Mouse (Mus musculus) cortical plate, adult 2 months (tissue): ENCODE measurements around the gene Tent5b. TPM values are rescaled to one million over a fixed set of nuclear protein-coding genes. Genes with fewer than 3 reads are reported as not detected.
A peak's percentile ranks its signal among the peaks of the same experiment; 100 is the strongest.
"Not testable (repeated sequence)": the region's sequence is repeated elsewhere in the genome, so short reads cannot be mapped to it uniquely, and the experiment has no call there.

Experiments
- H3K27ac ChIP-seq: fragments of 200-500 bp; 2 replicates; pipeline ENCODE4 v1.5.1; 2012; ENCODE audit warnings: low read length, control low read depth, inconsistent platforms; ENCODE audit not compliant: insufficient read depth
- H3K4me1 ChIP-seq: fragments of 200-500 bp; 2 replicates; pipeline ENCODE4 v1.6.1; 2011; ENCODE audit warnings: low read length; ENCODE audit not compliant: control insufficient read depth, insufficient read depth
- H3K4me3 ChIP-seq: fragments of 200-500 bp; 2 replicates; pipeline ENCODE4 v1.5.1; 2011; ENCODE audit warnings: mild to moderate bottlenecking, low read length, control low read depth; ENCODE audit not compliant: insufficient read depth
- CTCF ChIP-seq: fragments of 200-500 bp; IDR thresholded peaks from 2 replicates; pipeline ENCODE4 v1.5.1; 2011; ENCODE audit warnings: mild to moderate bottlenecking, control low read depth, low read length; ENCODE audit not compliant: insufficient read depth; ENCODE audit errors: extremely low read depth
- POLR2A ChIP-seq: fragments of 200-500 bp; IDR thresholded peaks from 2 replicates; pipeline ENCODE4 v1.6.1; 2011; ENCODE audit warnings: mild to moderate bottlenecking, low read length, control low read depth; ENCODE audit not compliant: insufficient read depth; ENCODE audit errors: extremely low read depth
- polyA plus RNA-seq: library from polyadenylated mRNA; depleted of rRNA; stranded (reverse); fragments of >200 nt; gene quantifications from 2 replicates; pipeline ENCODE4 v1.2.3, GENCODE M21; 2012

Gene Tent5b
- polyA plus RNA-seq, 1 experiment: 0.06 TPM

- peaks cover 2% of the 10 kb centered on the region; the same call in 1 of the 2 replicates for H3K4me1 ChIP-seq
- 0 out of 2 replicates have a peak, but pooled peaks have one; percentile 15 for TF ChIP-seq POLR2A
- TF ChIP-seq CTCF: no peak
- H3K4me3 ChIP-seq: peak overlapping the region; percentile 74
- H3K27ac ChIP-seq: peak overlapping the region; percentile 12; the same call in 1 of the 2 replicates
Measured at GRCm38 (mm10) chr4:133496738-133497445, 17.0 kb downstream of the Tent5b start.

- peak overlapping the region; percentile 16; the same call in 1 of the 2 replicates for H3K27ac ChIP-seq
- H3K4me1 ChIP-seq: peaks cover 2% of the 10 kb centered on the region; the same call in 1 of the 2 replicates
- H3K4me3 ChIP-seq: peak overlapping the region; percentile 74
- TF ChIP-seq CTCF (no peak), POLR2A (no peak)
Measured at GRCm38 (mm10) chr4:133497461-133498159, 17.7 kb downstream of the Tent5b start.

DNA sequence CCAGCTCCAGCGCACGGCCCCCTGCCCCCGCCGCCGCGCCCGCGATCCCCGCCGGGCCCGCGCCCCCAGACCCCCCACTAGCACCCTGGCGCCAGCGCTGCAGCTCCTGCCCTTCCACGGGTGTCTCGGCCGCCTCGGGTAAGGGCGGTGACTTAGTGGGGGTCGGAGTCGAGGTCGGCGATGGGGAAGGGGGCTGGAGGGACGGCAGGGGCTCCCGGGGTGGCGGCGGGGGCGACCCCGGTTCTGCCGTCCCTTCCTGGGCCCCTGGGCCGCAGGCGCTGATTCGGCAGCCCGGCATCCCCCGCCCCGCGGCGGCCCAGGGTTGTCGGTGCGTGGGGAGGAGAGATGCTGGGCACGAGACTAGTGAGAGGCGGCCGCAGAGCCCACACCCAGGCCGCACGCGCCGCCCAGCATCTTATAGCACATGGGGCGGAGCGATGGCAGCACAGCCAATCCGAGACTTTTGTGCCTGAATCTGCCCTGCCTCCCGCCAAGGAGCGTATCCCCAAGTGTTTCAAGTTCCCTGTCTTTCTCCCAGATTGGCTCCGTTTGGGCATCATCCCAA is 18.3 kb downstream of the Tent5b start, which contains the start of gene Trnp1:
TSS of gene Trnp1 (minus strand) at position 391 of the 565 bp plus-strand sequence.
- H3K4me1 ChIP-seq: peaks cover 2% of the 10 kb centered on the region; the same call in 1 of the 2 replicates
- H3K27ac ChIP-seq: peak within 1 kb of the TSS; percentile 16; the same call in 1 of the 2 replicates
- peak within 1 kb of the TSS; percentile 74 for H3K4me3 ChIP-seq
- no peak for TF ChIP-seq CTCF
- peak; percentile 89 for TF ChIP-seq POLR2A

DNA sequence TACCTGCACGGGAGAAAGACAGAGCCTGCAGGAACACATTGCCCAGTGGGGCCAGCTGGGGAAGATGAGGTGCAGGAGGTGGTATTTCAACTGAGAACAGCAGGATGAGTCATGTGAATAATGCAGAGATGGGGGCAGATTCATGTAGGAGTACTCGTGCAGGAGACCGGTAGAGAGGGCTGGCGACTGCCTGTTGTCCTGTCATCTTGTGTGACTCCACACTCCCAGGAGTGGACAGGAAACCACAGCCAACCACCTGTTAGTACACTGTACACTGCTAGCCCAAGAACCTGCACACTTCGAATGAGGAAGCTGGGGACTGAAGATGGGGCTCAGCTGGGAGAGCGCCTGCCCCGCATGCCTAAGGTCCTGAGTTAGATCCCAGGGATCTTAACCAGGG is 21.6 kb downstream of the Tent5b start:
- Histone ChIP-seq H3K4me3 (no peak overlapping the region), H3K27ac (no peak overlapping the region), H3K4me1 (no peaks in the 10 kb centered on the region)
- no peak for TF ChIP-seq POLR2A
- TF ChIP-seq CTCF: no peak

GRCm38 (mm10) chr4:133504300-133504699 is 24.4 kb downstream of the Tent5b start:
- Histone ChIP-seq H3K27ac (no peak overlapping the region), H3K4me3 (no peak overlapping the region), H3K4me1 (no peaks in the 10 kb centered on the region; the same call in 1 of the 2 replicates)
- no peak for TF ChIP-seq CTCF
- TF ChIP-seq POLR2A: no peak

- TF ChIP-seq POLR2A: no peak
- Histone ChIP-seq H3K27ac (no peak overlapping the region), H3K4me1 (no peaks in the 10 kb centered on the region; the same call in 1 of the 2 replicates), H3K4me3 (no peak overlapping the region)
Measured at GRCm38 (mm10) chr4:133504755-133505485, 25.0 kb downstream of the Tent5b start.

GRCm38 (mm10) chr4:133506573-133506972 is 26.6 kb downstream of the Tent5b start:
- H3K4me3 ChIP-seq: no peak overlapping the region
- TF ChIP-seq POLR2A: no peak
- no peak for TF ChIP-seq CTCF
- no peaks in the 10 kb centered on the region; the same call in 1 of the 2 replicates for H3K4me1 ChIP-seq
- no peak overlapping the region for H3K27ac ChIP-seq

GRCm38 (mm10) chr4:133508990-133509389 is 29.1 kb downstream of the Tent5b start:
- no peak for TF ChIP-seq POLR2A
- TF ChIP-seq CTCF: no peak
- H3K4me1 ChIP-seq: no peaks in the 10 kb centered on the region; the same call in 1 of the 2 replicates
- no peak overlapping the region for H3K4me3 ChIP-seq
- no peak overlapping the region for H3K27ac ChIP-seq

- no peak for TF ChIP-seq POLR2A
- no peak for TF ChIP-seq CTCF
- no peaks in the 10 kb centered on the region; the same call in 1 of the 2 replicates for H3K4me1 ChIP-seq
- no peak overlapping the region for H3K27ac ChIP-seq
- H3K4me3 ChIP-seq: no peak overlapping the region
Measured at GRCm38 (mm10) chr4:133511050-133511449, 31.1 kb downstream of the Tent5b start.

- H3K27ac ChIP-seq, H3K4me1 ChIP-seq, H3K4me3 ChIP-seq: not testable (repeated sequence)
Measured at GRCm38 (mm10) chr4:133512511-133512910, 32.6 kb downstream of the Tent5b start.
